Mouse (Mus musculus): ENCODE data around the gene Fev. TPM values are rescaled to one million over a fixed set of nuclear protein-coding genes. Genes with fewer than 3 reads are reported as not detected.

Gene Fev
- not detected for polyA plus RNA-seq (2012; fragmentation: generic; extraction: Trizol)

DNA sequence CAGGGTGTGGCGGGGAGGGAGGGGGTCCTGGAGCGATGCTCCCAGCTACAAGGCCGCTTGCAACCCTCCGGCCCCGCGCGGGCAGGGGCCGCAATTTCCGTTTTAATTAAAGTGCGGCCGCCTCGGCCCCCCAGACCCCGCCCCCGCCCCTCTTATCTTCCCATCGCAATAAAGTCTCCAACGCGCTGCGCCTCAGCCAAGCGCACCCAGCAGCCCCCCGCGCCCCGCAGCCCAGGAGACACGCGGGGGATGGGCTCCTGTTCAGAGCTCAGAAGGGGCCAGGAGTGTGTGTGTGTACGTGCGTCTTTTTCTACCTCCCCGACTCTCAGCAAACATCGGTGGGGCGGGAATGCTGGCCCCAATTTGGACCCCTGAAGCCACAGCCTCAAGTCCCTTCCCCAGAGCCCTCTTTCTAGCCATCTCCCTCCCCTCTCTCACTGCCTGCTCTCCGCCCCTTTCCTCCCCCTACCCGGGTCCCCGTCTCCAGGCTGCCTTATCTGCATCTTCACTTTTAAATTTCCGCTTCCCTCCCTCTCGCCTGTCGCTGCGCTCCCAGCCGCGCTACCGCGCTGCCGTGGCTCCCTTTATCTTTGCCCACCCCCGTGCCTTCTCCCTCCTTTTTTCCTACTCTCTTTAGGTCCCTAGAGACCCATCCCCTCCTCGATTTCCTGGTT is at the start of gene Fev:
Gene Fev (minus strand): TSS at position 51 of the 674 bp plus-strand sequence.

DNA sequence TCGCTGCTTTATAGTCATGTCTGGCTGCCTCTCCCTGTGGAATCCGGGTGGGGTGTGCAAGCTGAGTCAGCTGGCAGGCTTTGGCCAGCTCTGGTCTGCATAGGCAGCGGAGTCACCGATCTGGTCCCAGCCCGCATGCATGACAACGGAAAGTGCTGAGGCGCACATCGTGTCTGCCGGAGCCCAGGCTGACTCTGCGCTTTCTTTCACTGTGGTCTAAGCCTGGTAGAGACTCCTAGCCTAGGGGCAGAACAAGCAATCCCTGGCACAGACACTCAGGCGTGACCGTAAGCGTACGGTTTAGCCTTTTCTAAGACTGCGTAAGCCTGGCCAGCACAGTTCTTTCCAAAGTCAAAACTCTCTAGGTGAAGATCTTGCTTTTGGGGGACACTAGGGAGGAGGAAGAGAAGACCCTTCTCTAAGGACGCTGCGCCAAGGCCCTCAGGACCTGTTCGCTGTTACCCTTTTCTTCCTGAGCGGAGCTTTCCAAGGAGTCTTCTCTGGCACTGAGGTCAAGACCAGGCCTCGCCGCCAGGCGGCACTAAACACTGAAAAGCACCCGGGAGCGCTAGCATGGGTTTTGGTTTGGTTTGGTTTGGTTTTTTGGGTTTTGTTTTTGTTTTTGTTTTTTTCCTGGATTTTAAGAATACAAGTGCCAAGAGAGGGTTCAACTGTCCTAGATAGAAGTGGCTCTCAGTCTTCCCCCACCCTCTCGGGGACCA is 8.1 kb upstream of the Fev start, which contains the start of gene Cryba2:
Gene Cryba2 (minus strand): TSS at position 10 of the 722 bp plus-strand sequence.

DNA sequence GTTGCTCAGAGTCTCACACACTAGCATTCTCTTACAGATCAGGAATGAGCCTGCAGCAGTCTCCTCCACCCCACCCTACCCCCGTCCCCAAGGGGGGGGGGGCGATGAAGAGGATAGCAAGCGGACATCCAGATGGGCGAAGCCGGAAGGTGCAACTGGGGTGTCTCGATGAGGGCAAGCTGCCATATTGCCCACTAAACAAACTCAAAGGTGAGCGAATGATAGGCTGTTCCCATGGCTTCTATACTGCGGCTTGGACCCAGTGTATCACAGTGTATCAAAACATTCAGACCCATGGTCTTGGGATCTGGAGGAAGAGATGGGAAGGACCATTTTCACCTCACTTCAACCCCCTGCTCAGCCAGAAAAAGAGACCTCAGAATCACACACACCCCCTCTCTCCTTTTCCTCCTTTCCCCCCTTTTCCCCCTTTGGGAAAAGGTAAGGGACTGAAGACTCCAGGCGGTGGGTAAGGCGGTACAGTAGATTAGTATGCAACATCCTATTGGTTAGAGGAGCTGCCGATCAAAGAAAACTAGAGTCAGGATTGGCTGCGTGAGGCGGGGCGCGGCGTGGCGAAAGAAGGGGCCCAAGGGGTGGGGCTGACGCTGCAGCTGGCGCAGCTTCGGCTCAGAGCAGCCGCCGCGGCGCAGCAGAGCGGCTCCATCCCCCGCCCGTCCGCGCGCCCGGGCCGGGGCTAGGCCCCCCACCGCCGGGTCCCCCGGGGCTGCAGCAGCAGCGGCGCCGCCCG is 30.7 kb downstream of the Fev start, which contains the start of gene Cdk5r2:
Gene Cdk5r2 (plus strand): TSS at position 629 of the 751 bp plus-strand sequence.

Other genes starting within 250 kb of the Fev start
- gene Ttll4, start 223.7 kb downstream of the Fev start, polyA plus RNA-seq (2012; fragmentation: generic; extraction: Trizol): 1 to 10 TPM; 2.2 to 4.2 TPM
- gene Cyp27a1, start 171.8 kb downstream of the Fev start, polyA plus RNA-seq (2012; fragmentation: generic; extraction: Trizol): under 1 TPM in 1 of 2 experiments, not detected in 1; 0.02 TPM
- under 1 TPM; 0.01 to 0.06 TPM for gene Prkag3, start 136.2 kb downstream of the Fev start, polyA plus RNA-seq (2012; fragmentation: generic; extraction: Trizol)
- under 1 TPM in 1 of 2 experiments, not detected in 1; 0.33 TPM for gene Wnt6, start 113.5 kb downstream of the Fev start, polyA plus RNA-seq (2012; fragmentation: generic; extraction: Trizol)
- gene Wnt10a, start 93.9 kb downstream of the Fev start, polyA plus RNA-seq (2012; fragmentation: generic; extraction: Trizol): under 1 TPM in 1 of 2 experiments, not detected in 1; 0.01 TPM
- gene Cdk5r2, start 30.5 kb downstream of the Fev start, polyA plus RNA-seq (2012; fragmentation: generic; extraction: Trizol): not detected
- gene Cryba2, start 7.7 kb upstream of the Fev start, polyA plus RNA-seq (2012; fragmentation: generic; extraction: Trizol): not detected
- under 1 TPM in 1 of 2 experiments, not detected in 1; 0.01 TPM for gene Cfap65, start 50.2 kb upstream of the Fev start, polyA plus RNA-seq (2012; fragmentation: generic; extraction: Trizol)
- under 1 TPM; 0.02 to 0.12 TPM for gene Ihh, start 66.3 kb upstream of the Fev start, polyA plus RNA-seq (2012; fragmentation: generic; extraction: Trizol)
- gene Nhej1, start 239.8 kb upstream of the Fev start, polyA plus RNA-seq (2012; fragmentation: generic; extraction: Trizol): 1 to 10 TPM; 6.5 to 6.6 TPM
- gene Slc23a3, start 248.5 kb upstream of the Fev start, polyA plus RNA-seq (2012; fragmentation: generic; extraction: Trizol): under 1 TPM; 0.01 to 0.46 TPM